Mouse (Mus musculus) layer of hippocampus, postnatal 10 days (tissue): ENCODE measurements around the gene Ltf. TPM values are rescaled to one million over a fixed set of nuclear protein-coding genes. Genes with fewer than 3 reads are reported as not detected.

Source experiments
- DNase-seq, 2 experiments: peaks; one replicate each; pipeline ENCODE4 v3.0.0; 2021; ENCODE audit warnings: low spot score in 2 of 2
- total RNA-seq, 2 experiments: library from RNA; stranded (reverse); gene quantifications; 2 replicates each; pipeline ENCODE4 v1.2.3; 2021

Gene Ltf
- total RNA-seq, 2 experiments from 2014 or later = 2.0 TPM; not detected in 1

- no peak for DNase-seq
Observed at GRCm38 (mm10) chr9:111026791-111027190, 7.7 kb downstream of the Ltf start.

GRCm38 (mm10) chr9:111033717-111034116 lies 14.6 kb downstream of the Ltf start:
- DNase-seq = no peak

DNA sequence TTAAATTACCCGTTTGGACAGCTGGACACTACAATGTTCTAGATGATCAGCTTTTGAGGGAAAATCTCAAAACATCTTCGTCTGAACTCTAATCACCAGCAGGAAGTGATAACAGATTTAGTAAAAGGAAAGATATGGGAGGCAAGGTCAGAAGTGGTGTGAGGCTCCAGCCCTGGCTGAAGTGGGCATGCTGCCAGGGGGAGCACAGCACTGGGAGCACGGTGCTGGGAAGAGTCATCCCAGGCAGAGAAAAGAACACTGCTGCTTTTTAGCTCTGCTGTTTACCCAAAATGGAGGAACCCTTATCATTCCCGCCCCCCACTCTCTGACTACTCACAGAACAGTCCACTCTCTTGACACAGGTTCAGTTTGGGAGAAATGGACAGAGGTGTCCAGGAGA lies 20.9 kb downstream of the Ltf start:
- peak in 1 of 2 experiments; percentile 23 for DNase-seq

DNA sequence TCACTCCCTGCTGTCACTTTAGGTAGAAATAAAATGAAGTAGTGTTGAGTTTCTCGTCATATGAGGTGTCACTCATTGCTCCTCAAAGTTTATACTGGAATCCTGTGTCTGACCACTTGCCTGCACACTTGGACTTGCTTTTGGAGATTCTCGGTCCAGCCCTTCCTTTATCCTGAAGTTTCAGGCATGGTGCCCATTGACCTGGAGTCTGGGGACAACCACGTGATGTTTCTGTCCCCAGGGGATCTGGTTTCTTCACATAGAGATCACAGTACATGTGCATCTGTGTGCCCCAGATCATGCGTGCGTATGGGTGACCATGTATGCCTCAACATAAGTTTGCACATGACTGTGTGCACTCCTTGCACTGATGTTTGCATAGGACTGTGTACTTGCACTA lies 23.2 kb downstream of the Ltf start:
- no peak for DNase-seq

DNA sequence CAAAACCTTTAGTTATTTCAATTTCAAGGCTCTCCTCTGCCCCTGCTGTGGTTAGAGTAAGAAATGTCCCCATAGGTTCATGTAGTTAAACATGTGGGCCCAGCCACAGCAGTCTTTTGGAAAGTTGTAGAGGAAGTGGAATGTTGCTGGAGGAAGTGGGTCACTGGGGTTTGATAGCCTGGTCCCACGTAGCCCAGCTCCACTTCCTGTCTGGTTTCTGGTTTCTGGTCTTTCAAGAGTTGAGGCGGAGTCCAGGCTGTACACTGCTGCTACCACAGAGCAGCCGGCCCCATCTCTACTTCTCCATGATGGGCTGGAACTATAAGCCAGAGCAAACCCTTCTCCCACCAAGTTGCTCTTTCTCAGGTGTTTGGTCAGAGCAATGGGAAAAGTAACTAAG lies 27.2 kb downstream of the Ltf start:
- DNase-seq = no peak

DNA sequence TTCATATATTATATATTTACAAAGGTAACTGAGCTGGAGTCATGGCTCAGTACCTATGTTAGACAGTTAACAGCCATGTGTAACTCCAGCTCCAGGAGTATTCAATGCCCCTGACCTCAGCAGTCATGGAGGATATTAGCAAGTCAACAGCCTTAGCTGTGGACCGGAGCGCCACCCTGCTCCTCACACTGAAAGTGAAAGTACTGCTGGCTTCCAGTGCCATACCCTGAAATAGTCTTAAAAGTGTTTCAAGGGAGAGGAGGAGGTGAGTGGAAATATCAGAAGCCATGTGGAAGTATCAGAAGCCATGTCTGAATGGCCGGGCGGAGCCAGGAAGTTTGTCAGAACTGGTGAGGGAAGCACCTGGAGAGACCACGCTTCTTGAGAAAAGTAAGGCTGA lies 28.2 kb downstream of the Ltf start:
- DNase-seq = no peak

DNA sequence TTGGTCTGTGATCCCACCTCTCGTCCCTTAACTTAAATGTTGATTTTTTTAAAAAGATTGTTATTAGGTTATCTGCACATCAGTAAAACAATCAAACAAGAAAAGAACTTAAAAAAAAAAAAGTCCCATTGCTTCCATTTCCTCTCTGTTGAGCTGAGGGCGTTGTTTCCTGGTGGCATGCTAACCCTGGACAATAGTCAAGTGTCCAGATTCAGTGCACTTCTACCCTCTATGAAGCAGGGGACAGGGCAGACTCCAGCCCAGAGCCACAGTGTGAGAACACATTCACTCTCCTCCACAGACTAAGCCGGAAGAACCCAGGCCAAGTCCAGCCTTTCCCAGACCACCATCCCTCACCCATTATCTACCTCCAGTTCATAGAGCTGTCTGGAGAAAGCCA lies 29.4 kb downstream of the Ltf start:
- no peak for DNase-seq

DNA sequence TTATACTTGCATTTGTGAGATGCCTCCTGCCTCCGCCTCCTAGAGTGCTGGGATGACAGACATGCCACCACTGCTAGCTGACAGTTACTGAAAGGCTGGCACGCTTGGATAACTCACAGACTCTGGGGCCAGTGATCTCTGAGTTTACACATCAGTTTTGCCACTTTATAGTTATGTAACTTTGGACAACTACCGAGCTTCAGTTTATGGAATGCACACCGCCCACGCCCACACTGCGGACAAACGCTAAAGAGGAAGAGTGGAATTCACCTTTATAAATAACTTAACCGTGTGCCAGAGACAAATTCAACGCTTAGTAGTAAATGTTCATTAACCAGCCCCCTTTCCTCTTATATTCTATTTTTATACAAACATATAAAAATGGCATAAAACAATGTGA lies 35.9 kb downstream of the Ltf start:
- DNase-seq = no peak

- no peak for DNase-seq
Observed at GRCm38 (mm10) chr9:111055800-111056518, 36.9 kb downstream of the Ltf start.

DNA sequence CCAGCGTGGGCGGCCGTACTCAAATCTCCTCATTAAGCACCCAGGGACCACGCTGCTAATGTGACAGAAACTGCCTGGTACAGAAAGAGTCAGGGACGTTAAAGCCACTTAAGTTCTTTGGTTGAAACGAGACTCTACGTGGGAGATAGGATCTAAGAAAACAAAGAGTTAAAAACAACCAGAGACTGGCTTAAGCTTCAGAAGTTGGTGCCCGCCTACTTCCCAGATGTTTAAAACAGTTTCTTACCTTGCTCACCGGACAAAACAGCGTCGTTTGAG lies 37.4 kb downstream of the Ltf start:
- no peak for DNase-seq

DNA sequence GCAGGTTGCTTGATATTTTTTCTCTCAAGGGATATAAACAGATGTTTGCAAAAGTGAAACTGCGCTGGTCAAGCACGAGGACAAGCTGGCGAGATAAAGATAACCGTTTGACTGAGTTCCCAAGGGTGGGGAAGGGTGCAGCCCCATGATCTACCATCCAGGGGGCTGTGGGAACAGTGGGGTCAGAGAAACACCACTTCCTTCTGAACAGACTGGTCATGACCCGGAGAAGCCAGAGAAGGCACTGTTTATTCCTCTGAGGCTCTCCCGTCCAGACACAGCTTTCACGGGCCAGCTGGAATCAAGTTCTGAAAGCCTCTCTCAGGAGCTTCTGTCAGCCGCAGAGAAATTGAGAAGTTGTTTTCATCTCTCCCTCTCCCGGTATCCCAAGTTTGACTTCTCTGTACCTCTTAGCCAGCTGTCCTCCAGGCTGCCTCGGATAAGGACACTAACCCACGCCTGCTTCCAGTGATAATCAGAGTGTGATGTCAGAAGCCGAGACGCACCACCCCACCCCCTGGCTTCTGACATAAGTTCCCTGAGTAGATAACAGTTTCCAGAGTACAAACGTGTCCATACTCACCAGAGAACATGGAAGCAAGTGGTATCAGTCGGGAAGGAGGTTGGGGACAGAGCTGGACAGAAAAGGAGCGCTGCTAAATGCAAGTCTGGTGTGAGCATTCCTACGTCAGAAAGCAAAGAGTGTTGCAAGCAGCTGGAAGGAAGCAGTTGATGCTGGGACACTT lies 37.9 kb downstream of the Ltf start, which contains the start of gene Ccrl2:
Ccrl2 (minus strand) TSS at position 722 of the 746 bp plus-strand sequence.
- peak in 1 of 2 experiments; percentile 7 for DNase-seq

DNA sequence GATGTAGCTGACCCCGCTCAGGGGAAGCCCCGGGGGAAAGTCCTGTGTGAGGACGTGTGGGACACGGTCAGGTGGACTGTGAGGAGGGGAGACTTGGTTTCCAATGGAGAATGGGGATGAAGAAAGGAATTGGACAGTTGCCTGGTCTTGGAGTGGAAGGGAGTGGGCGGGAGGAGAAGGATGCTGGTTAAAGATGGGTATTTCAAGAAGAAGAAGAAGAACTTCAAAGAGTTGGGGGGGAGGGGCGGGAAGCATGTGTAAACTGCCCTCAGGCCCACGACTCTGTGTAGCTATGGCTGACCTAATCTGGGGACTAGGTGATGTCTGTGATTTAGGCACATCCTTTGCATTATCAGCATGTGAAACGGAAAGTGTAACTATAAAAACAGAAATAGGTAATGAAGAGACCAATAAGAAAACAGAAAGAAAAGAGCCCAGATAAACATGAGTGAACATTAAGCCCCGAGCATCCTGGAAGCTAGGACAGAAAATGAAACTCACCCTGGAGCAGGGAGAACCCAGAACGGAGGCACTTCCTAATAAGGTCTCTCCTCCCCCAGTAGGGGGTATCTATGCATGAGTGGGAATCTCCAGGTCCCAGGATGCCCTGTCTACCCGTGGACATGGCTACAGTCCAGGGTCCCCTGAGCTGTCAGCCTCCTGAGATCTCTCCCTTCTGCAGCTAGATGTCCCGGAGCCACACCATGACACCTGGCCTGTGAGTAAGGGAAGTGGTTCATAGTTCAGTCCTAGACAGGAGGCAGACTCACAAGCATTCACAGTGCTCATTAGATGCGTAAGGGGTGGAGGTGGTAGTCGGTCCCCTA lies 38.7 kb downstream of the Ltf start:
- DNase-seq = no peak

- DNase-seq = no peak
Observed at GRCm38 (mm10) chr9:111058943-111059556, 40.0 kb downstream of the Ltf start.

DNA sequence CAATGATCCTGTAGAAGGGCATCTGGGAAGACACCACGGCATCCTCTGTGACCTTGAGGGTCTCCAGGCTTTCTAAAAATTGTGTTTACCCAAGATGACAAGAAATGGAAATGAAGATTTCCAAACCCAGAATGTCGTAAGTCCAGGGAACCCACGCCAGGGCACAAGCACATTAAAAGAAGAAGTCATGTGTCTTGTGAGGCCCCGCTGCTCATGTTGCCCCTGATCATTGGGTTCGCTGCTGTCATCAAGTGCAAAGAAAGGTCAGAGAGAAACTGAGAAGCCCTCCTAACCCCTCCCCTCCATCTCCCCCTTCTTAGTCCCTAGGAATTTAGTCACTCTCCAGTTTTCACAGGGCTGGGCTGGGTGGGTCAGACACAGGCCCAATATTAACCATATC lies 43.8 kb downstream of the Ltf start:
- DNase-seq = no peak

- DNase-seq = no peak
Observed at GRCm38 (mm10) chr9:111067052-111067451, 48.0 kb downstream of the Ltf start.

- DNase-seq = peak; percentile 49 to 51
Observed at GRCm38 (mm10) chr9:111070546-111070961, 51.5 kb downstream of the Ltf start.

GRCm38 (mm10) chr9:111072175-111072574 lies 53.1 kb downstream of the Ltf start:
- DNase-seq = peak; percentile 21 to 43

GRCm38 (mm10) chr9:111072971-111073370 lies 53.9 kb downstream of the Ltf start:
- DNase-seq = no peak

DNA sequence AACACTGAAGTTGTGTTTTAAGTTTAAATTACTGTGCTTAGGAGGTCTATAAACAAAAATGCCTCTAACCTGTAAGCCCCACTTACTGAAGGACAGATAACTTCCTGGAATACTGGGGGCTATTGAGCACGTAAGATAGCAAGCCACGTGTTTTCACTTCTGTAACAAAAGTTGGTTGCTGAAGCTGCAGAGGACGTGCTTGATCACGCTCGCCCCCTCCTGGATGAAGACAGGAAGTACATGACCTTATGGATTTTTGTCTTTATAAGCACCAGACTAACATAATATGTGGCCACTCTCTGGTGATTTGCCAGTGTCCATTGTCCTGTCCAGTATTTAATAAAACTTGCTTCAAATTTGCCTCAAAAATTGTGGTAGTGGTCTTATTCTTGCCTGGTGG lies 58.7 kb downstream of the Ltf start:
- DNase-seq = no peak

DNA sequence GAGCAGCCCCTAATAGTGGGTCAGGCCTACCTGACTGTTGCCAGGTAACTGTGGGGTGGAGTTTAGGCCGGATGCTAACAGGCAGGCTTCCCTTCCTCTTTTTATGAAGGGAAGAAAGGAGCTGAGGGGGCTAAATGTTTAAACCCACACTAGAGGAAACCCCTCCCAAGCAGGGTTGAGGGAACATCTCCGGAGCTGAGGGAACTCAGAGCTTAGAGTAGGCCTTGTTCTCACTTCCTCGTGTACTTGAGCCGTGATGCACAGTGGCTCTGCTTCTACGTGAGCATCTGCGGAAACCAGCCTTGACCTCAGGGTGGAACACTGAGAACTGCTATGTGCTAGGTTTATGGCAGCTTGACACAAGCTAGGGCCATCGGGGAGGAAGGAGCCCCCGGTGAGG lies 61.7 kb downstream of the Ltf start:
- DNase-seq = no peak

DNA sequence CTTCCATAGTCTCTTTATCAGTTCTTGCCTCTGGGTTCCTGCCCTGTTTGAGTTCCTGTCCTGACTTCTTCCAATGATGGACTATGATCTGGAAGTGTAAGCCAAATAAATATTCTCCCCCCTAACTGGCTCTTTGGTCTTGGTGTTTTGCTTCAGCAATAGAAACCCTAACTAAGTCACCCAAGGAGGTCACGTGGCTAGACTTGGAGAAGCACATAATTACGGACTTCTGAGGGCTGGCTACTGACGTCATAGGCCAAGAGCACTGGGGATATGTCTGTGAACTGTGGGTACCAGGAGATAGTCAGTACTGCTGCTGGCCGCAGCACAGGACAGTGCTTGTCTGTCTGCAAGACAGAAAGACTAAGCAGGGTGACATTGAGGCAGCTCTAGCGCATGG lies 62.7 kb downstream of the Ltf start:
- no peak for DNase-seq

GRCm38 (mm10) chr9:111085329-111085728 lies 66.3 kb downstream of the Ltf start:
- DNase-seq = no peak
